Mouse (Mus musculus) urinary bladder, adult 18-20 months (tissue): ENCODE measurements around the gene Plcg2.

Experiments
- DNase-seq, 2 experiments: peaks; one replicate each; pipeline ENCODE4 v3.0.0; 2022; ENCODE audit warnings: low spot score in 2 of 2, mixed read lengths in 2 of 2

Plcg2 gene

GRCm38 (mm10) chr8:117634406-117634805 is 136.3 kb downstream of the Plcg2 start:
- no peak for DNase-seq

- DNase-seq, result no peak
Observed at GRCm38 (mm10) chr8:117637462-117637861, 139.4 kb downstream of the Plcg2 start.

- DNase-seq, result no peak
Observed at GRCm38 (mm10) chr8:117639631-117640030, 141.5 kb downstream of the Plcg2 start.

GRCm38 (mm10) chr8:117645486-117645885 is 147.4 kb downstream of the Plcg2 start:
- DNase-seq, result peak in 1 of 2 experiments; percentile 5

- DNase-seq, result peak in 1 of 2 experiments; percentile 47
Observed at GRCm38 (mm10) chr8:117646020-117646419, 147.9 kb downstream of the Plcg2 start.

- DNase-seq, result peak; percentile 63 to 66
Observed at GRCm38 (mm10) chr8:117646440-117646839, 148.3 kb downstream of the Plcg2 start.

- DNase-seq, result no peak
Observed at GRCm38 (mm10) chr8:117652318-117652717, 154.2 kb downstream of the Plcg2 start.

- no peak for DNase-seq
Observed at GRCm38 (mm10) chr8:117658990-117659389, 160.9 kb downstream of the Plcg2 start.

- DNase-seq, result no peak
Observed at GRCm38 (mm10) chr8:117660358-117661031, 162.4 kb downstream of the Plcg2 start.

GRCm38 (mm10) chr8:117667349-117668124 is 169.4 kb downstream of the Plcg2 start:
- DNase-seq, result peak in 1 of 2 experiments; percentile 38

- no peak for DNase-seq
Observed at GRCm38 (mm10) chr8:117670461-117670860, 172.4 kb downstream of the Plcg2 start.

GRCm38 (mm10) chr8:117672558-117672957 is 174.5 kb downstream of the Plcg2 start:
- DNase-seq, result no peak

- DNase-seq, result peak; percentile 42 to 64
Observed at GRCm38 (mm10) chr8:117673430-117673830, 175.3 kb downstream of the Plcg2 start, which contains the start of gene Sdr42e1. TSS of gene Sdr42e1 (minus strand) at chr8:117673689.

- DNase-seq, result no peak
Observed at GRCm38 (mm10) chr8:117675171-117675570, 177.1 kb downstream of the Plcg2 start.

GRCm38 (mm10) chr8:117676460-117676859 is 178.4 kb downstream of the Plcg2 start:
- no peak for DNase-seq

GRCm38 (mm10) chr8:117677011-117677410 is 178.9 kb downstream of the Plcg2 start:
- DNase-seq, result no peak

GRCm38 (mm10) chr8:117678650-117679049 is 180.6 kb downstream of the Plcg2 start:
- no peak for DNase-seq

GRCm38 (mm10) chr8:117683925-117684472 is 185.9 kb downstream of the Plcg2 start:
- DNase-seq, result no peak

- DNase-seq, result no peak
Observed at GRCm38 (mm10) chr8:117684504-117684903, 186.4 kb downstream of the Plcg2 start.
